Mouse (Mus musculus) heart, embryonic 10.5 days (tissue): ENCODE data around the gene Kcnq2. TPM values are rescaled to one million over a fixed set of nuclear protein-coding genes. Genes with fewer than 3 reads are reported as not detected.

Source experiments
- DNase-seq: peaks from one replicate; pipeline ENCODE4 v3.0.0-alpha.2; 2017; ENCODE audit warnings: low spot score
- H3K27ac ChIP-seq: fragments of 300-500 bp; sonication (generic); 2 replicates; pipeline ENCODE4 v1.5.1; 2016; ENCODE audit warnings: mild to moderate bottlenecking
- H3K27me3 ChIP-seq: fragments of 300-500 bp; sonication (generic); 2 replicates; pipeline ENCODE4 v1.6.1; 2016; ENCODE audit warnings: mild to moderate bottlenecking; ENCODE audit not compliant: poor library complexity, insufficient read depth, severe bottlenecking
- H3K36me3 ChIP-seq: fragments of 300-500 bp; sonication (generic); 2 replicates; pipeline ENCODE4 v1.6.1; 2016; ENCODE audit warnings: mild to moderate bottlenecking, moderate library complexity
- H3K4me1 ChIP-seq: fragments of 300-500 bp; sonication (generic); 2 replicates; pipeline ENCODE4 v1.6.1; 2016; ENCODE audit warnings: mild to moderate bottlenecking
- H3K4me3 ChIP-seq: fragments of 300-500 bp; sonication (generic); 2 replicates; pipeline ENCODE4 v1.5.1; 2016; ENCODE audit warnings: mild to moderate bottlenecking, moderate library complexity
- H3K9me3 ChIP-seq: fragments of 300-500 bp; sonication (generic); 2 replicates; pipeline ENCODE4 v1.6.1; 2016; ENCODE audit warnings: mild to moderate bottlenecking, moderate library complexity
- WGBS: fragments of 180-500 bp; shearing (Covaris S2); methylation state at CpG from one replicate; pipeline ENCODE4 v1.1.7; 2016; 5-methylcytosine and 5-hydroxymethylcytosine counted together
- polyA plus RNA-seq: library from polyadenylated mRNA; unstranded; fragments of >200 nt; fragmentation: Nextera tagmentation; extraction: Ambion mirVana; gene quantifications from 2 replicates; pipeline ENCODE4 v1.2.1, GENCODE M21; 2016

Gene Kcnq2
- polyA plus RNA-seq, 1 experiment from 2014 or later = 0.50 TPM

GRCm38 (mm10) chr2:181078908-181079307, 56.2 kb downstream of the Kcnq2 start:
- H3K27ac ChIP-seq = no peak overlapping the region
- no peak overlapping the region for H3K4me3 ChIP-seq
- no peaks in the 10 kb centered on the region for H3K36me3 ChIP-seq
- 0 out of 2 replicates have a peak, but pooled peaks cover 3% of the 10 kb centered on the region for H3K4me1 ChIP-seq
- 71% methylated on average over 2 of the region's 2 CpGs for WGBS
- no peaks in the 10 kb centered on the region for H3K9me3 ChIP-seq
- no peak for DNase-seq
- peaks cover 62% of the 10 kb centered on the region for H3K27me3 ChIP-seq

DNA sequence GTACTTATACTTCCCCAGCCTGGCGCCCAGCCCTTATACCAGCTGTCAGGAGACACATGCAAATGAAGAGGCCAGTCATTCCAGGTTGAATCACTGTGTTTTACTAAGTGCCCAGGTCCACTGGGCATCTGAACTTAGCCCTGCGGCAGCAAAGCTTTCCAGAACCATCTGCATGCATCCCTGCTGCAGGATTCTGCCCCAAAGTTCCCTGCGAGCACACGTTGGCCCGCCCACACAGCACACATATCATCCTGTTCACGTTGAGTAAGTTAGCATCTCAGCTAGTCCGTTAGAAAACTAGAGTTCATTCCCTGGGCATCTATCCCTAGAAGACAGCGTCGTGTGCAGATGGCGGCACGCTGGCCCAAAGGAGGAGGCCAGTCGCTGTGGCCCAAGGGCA, 59.6 kb downstream of the Kcnq2 start:
- Histone ChIP-seq H3K27ac (no peak overlapping the region), H3K9me3 (no peaks in the 10 kb centered on the region), H3K27me3 (peaks cover 48% of the 10 kb centered on the region; the same call in 1 of the 2 replicates), H3K4me1 (no peaks in the 10 kb centered on the region), H3K36me3 (no peaks in the 10 kb centered on the region), H3K4me3 (no peak overlapping the region)
- no peak for DNase-seq
- 77% methylated on average over 12 of the region's 12 CpGs for WGBS

DNA sequence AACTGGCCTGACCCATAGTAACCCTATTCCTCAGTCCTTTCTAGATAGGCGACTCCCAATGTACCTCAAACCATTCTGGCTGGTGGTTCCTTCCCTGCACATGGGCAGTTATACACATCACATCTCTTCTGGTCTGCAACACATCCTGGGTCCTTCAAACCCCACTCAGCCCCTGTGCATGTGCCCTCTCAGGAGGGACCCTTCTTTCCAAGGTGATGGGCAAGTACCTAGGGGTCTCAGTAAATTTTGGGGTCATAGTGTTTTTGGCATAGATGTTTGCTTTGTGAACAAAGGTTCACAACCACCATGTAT, 62.7 kb downstream of the Kcnq2 start:
- Histone ChIP-seq H3K36me3 (no peaks in the 10 kb centered on the region), H3K4me1 (no peaks in the 10 kb centered on the region), H3K4me3 (no peak overlapping the region), H3K27ac (no peak overlapping the region), H3K27me3 (peaks cover 30% of the 10 kb centered on the region; the same call in 1 of the 2 replicates), H3K9me3 (no peaks in the 10 kb centered on the region)
- 0% methylated on average over 1 of the region's 1 CpGs for WGBS
- no peak for DNase-seq

GRCm38 (mm10) chr2:181071706-181072402, 63.2 kb downstream of the Kcnq2 start:
- peak; percentile 83 for DNase-seq
- Histone ChIP-seq H3K4me1 (no peaks in the 10 kb centered on the region), H3K9me3 (no peaks in the 10 kb centered on the region), H3K36me3 (no peaks in the 10 kb centered on the region), H3K27ac (no peak overlapping the region), H3K4me3 (no peak overlapping the region), H3K27me3 (peaks cover 26% of the 10 kb centered on the region; the same call in 1 of the 2 replicates)
- WGBS = 64% methylated on average over 7 of the region's 7 CpGs

- no peaks in the 10 kb centered on the region for H3K4me1 ChIP-seq
- H3K9me3 ChIP-seq = no peaks in the 10 kb centered on the region
- WGBS = 55% methylated on average over 7 of the region's 7 CpGs
- H3K4me3 ChIP-seq = no peak overlapping the region
- DNase-seq = no peak
- H3K36me3 ChIP-seq = no peaks in the 10 kb centered on the region
- H3K27ac ChIP-seq = no peak overlapping the region
- H3K27me3 ChIP-seq = peaks cover 23% of the 10 kb centered on the region; the same call in 1 of the 2 replicates
Observed at GRCm38 (mm10) chr2:181070136-181070535, 65.0 kb downstream of the Kcnq2 start.

- Histone ChIP-seq H3K27me3 (peaks cover 22% of the 10 kb centered on the region; the same call in 1 of the 2 replicates), H3K9me3 (no peaks in the 10 kb centered on the region), H3K27ac (no peak overlapping the region), H3K36me3 (no peaks in the 10 kb centered on the region), H3K4me1 (no peaks in the 10 kb centered on the region), H3K4me3 (no peak overlapping the region)
- DNase-seq = no peak
- WGBS = 67% methylated on average over 5 of the region's 5 CpGs
Observed at GRCm38 (mm10) chr2:181068499-181068898, 66.6 kb downstream of the Kcnq2 start.

DNA sequence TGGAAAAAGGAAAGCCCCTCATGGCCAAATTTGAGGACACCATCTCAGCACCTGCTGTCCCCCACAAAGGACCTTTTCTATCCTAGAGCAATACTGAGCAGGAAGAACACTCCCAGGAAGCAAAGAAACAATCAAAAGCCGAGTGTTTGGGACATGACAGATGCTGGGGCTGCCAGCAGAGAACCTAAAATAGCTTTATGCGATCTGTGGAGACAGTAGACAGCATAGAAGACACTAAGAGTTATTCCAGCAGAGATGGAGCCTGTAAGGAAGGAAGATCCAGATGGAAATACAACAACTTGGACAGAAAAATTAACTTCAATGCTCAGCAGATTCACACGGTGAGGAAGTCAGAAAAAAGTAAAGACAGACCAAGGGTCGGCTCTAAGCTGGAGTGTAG, 69.3 kb downstream of the Kcnq2 start:
- no peak overlapping the region for H3K4me3 ChIP-seq
- WGBS = 58% methylated on average over 4 of the region's 4 CpGs
- H3K9me3 ChIP-seq = no peaks in the 10 kb centered on the region
- H3K36me3 ChIP-seq = no peaks in the 10 kb centered on the region
- H3K4me1 ChIP-seq = no peaks in the 10 kb centered on the region
- H3K27ac ChIP-seq = no peak overlapping the region
- DNase-seq = no peak
- H3K27me3 ChIP-seq = peaks cover 28% of the 10 kb centered on the region

DNA sequence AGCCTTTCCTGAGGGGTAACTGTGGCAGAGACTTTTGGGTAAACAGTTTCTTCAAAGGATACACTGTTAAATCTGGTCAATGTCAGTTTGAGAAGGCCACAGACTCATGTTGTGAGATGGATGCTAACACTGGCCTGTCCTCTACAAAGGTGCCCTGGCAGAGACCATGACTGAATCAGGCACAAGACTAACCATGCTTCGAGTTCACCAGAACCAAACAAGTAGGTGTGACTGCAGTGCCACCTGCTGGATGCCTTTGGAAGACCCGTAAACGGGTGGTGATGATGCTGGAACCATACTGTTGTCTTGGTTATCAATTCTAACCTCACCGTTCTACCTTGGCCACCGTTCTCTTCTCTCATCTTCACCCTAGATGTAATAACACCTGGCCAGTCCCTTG, 75.0 kb downstream of the Kcnq2 start:
- no peak overlapping the region for H3K4me3 ChIP-seq
- H3K4me1 ChIP-seq = peaks cover 20% of the 10 kb centered on the region
- H3K9me3 ChIP-seq = no peaks in the 10 kb centered on the region
- H3K27me3 ChIP-seq = peaks cover 65% of the 10 kb centered on the region
- no peaks in the 10 kb centered on the region for H3K36me3 ChIP-seq
- no peak overlapping the region for H3K27ac ChIP-seq
- 16% methylated on average over 5 of the region's 5 CpGs for WGBS
- no peak for DNase-seq

GRCm38 (mm10) chr2:181058193-181058592, 76.9 kb downstream of the Kcnq2 start:
- H3K9me3 ChIP-seq = no peaks in the 10 kb centered on the region
- no peaks in the 10 kb centered on the region for H3K36me3 ChIP-seq
- peaks cover 74% of the 10 kb centered on the region for H3K27me3 ChIP-seq
- 43% methylated on average over 3 of the region's 3 CpGs for WGBS
- no peak for DNase-seq
- H3K4me1 ChIP-seq = peaks cover 20% of the 10 kb centered on the region
- H3K27ac ChIP-seq = no peak overlapping the region
- no peak overlapping the region for H3K4me3 ChIP-seq

GRCm38 (mm10) chr2:181057341-181057740, 77.8 kb downstream of the Kcnq2 start:
- Histone ChIP-seq H3K4me3 (no peak overlapping the region), H3K4me1 (peaks cover 20% of the 10 kb centered on the region), H3K9me3 (no peaks in the 10 kb centered on the region), H3K27me3 (peaks cover 76% of the 10 kb centered on the region), H3K36me3 (no peaks in the 10 kb centered on the region), H3K27ac (no peak overlapping the region)
- DNase-seq = no peak
- whole genome bisulfite sequencing = 41% methylated on average over 8 of the region's 8 CpGs

- peaks cover 89% of the 10 kb centered on the region for H3K27me3 ChIP-seq
- 84% methylated on average over 1 of the region's 1 CpGs for WGBS
- no peaks in the 10 kb centered on the region for H3K9me3 ChIP-seq
- no peak overlapping the region for H3K4me3 ChIP-seq
- H3K36me3 ChIP-seq = no peaks in the 10 kb centered on the region
- H3K4me1 ChIP-seq = peaks cover 13% of the 10 kb centered on the region
- H3K27ac ChIP-seq = no peak overlapping the region
- no peak for DNase-seq
Observed at GRCm38 (mm10) chr2:181052171-181052570, 82.9 kb downstream of the Kcnq2 start.

GRCm38 (mm10) chr2:181048986-181049385, 86.1 kb downstream of the Kcnq2 start:
- Histone ChIP-seq H3K27ac (no peak overlapping the region), H3K27me3 (peaks cover 77% of the 10 kb centered on the region), H3K4me3 (no peak overlapping the region), H3K4me1 (peaks cover 8% of the 10 kb centered on the region; the same call in 1 of the 2 replicates), H3K36me3 (no peaks in the 10 kb centered on the region), H3K9me3 (no peaks in the 10 kb centered on the region)
- WGBS = 80% methylated on average over 9 of the region's 9 CpGs
- DNase-seq = no peak

- Histone ChIP-seq H3K27me3 (peaks cover 78% of the 10 kb centered on the region), H3K4me1 (peaks cover 12% of the 10 kb centered on the region; the same call in 1 of the 2 replicates), H3K36me3 (no peaks in the 10 kb centered on the region), H3K9me3 (no peaks in the 10 kb centered on the region), H3K27ac (no peak overlapping the region), H3K4me3 (no peak overlapping the region)
- no peak for DNase-seq
- WGBS = 65% methylated on average over 7 of the region's 7 CpGs
Observed at GRCm38 (mm10) chr2:181048252-181048945, 86.7 kb downstream of the Kcnq2 start.
